Mouse (Mus musculus) gastrocnemius, postnatal 4 days (tissue): Measurements from ENCODE around the gene Arrb2. TPM values are rescaled to one million over a fixed set of nuclear protein-coding genes. Genes with fewer than 3 reads are reported as not detected.
"Not testable (repeated sequence)": the region's sequence is repeated elsewhere in the genome, so short reads cannot be mapped to it uniquely, and the experiment has no call there.

Experiments
- DNase-seq, 2 experiments: peaks; one replicate each; pipeline ENCODE4 v3.0.0; 2021 to 2022; ENCODE audit warnings: low spot score in 2 of 2, mixed read lengths in 2 of 2
- long read RNA-seq, 2 experiments: library from polyadenylated mRNA; stranded (forward); transcript quantifications; one replicate each; pipeline ENCODE4 v2.0.0; 2021
- total RNA-seq, 2 experiments: library from RNA; stranded (reverse); gene quantifications; 2 replicates each; pipeline ENCODE4 v1.2.3; 2021

Gene Arrb2
- total RNA-seq, result 10 to 100 TPM; 20.4 to 24.7 TPM
- long read RNA-seq, experiment 1, result 0 reads
- long read RNA-seq, experiment 2, partial matches to known transcripts, result 0 of 2 reads
- long read RNA-seq, experiment 2, other reads (novel, unspliced or antisense), result 1 of 2 reads

GRCm38 (mm10) chr11:70432048-70432894 lies at the start of gene Arrb2:
Arrb2 (plus strand) TSS chr11:70432635.
- DNase-seq, result peak; percentile 99

- no peak for DNase-seq
Measured at GRCm38 (mm10) chr11:70384136-70384535, 48.3 kb upstream of the Arrb2 start.

- DNase-seq, result no peak
Measured at GRCm38 (mm10) chr11:70387436-70387835, 45.0 kb upstream of the Arrb2 start.

GRCm38 (mm10) chr11:70389421-70389820 lies 43.0 kb upstream of the Arrb2 start:
- no peak for DNase-seq

GRCm38 (mm10) chr11:70403598-70403997 lies 28.8 kb upstream of the Arrb2 start:
- no peak for DNase-seq

- peak; percentile 83 to 90 for DNase-seq
Measured at GRCm38 (mm10) chr11:70409594-70410296, 22.7 kb upstream of the Arrb2 start, which contains the start of gene Pelp1. Pelp1 (minus strand) TSS chr11:70410031.

- no peak for DNase-seq
Measured at GRCm38 (mm10) chr11:70410297-70410643, 22.2 kb upstream of the Arrb2 start.

- no peak for DNase-seq
Measured at GRCm38 (mm10) chr11:70412591-70412990, 19.8 kb upstream of the Arrb2 start.

GRCm38 (mm10) chr11:70413961-70414360 lies 18.5 kb upstream of the Arrb2 start:
- peak in 1 of 2 experiments; percentile 58 for DNase-seq

- DNase-seq, result no peak
Measured at GRCm38 (mm10) chr11:70418199-70418598, 14.2 kb upstream of the Arrb2 start.

GRCm38 (mm10) chr11:70419486-70419885 lies 12.9 kb upstream of the Arrb2 start:
- DNase-seq, result no peak

- not testable (repeated sequence) for DNase-seq
Measured at GRCm38 (mm10) chr11:70426598-70426997, 5.8 kb upstream of the Arrb2 start.

GRCm38 (mm10) chr11:70431574-70431973 lies 861 bp upstream of the Arrb2 start:
- DNase-seq, result no peak

- no peak for DNase-seq
Measured at GRCm38 (mm10) chr11:70432895-70433568, 597 bp downstream of the Arrb2 start.

- no peak for DNase-seq
Measured at GRCm38 (mm10) chr11:70433569-70433943, 1.1 kb downstream of the Arrb2 start.

GRCm38 (mm10) chr11:70433951-70434350 lies 1.5 kb downstream of the Arrb2 start:
- no peak for DNase-seq

- DNase-seq, result no peak
Measured at GRCm38 (mm10) chr11:70435476-70435875, 3.0 kb downstream of the Arrb2 start.

GRCm38 (mm10) chr11:70437426-70437825 lies 5.0 kb downstream of the Arrb2 start:
- DNase-seq, result no peak

GRCm38 (mm10) chr11:70438728-70439374 lies 6.4 kb downstream of the Arrb2 start:
- no peak for DNase-seq

GRCm38 (mm10) chr11:70440637-70441036 lies 8.2 kb downstream of the Arrb2 start:
- no peak for DNase-seq

GRCm38 (mm10) chr11:70441882-70442281 lies 9.4 kb downstream of the Arrb2 start:
- no peak for DNase-seq
